Mouse (Mus musculus) cerebellum, adult 2 months (tissue): ENCODE data around the gene Ikzf1. TPM values are rescaled to one million over a fixed set of nuclear protein-coding genes. Genes with fewer than 3 reads are reported as not detected.

Experiments used
- DNase-seq, 2 experiments: peaks; one replicate each; pipeline ENCODE4 v3.0.0; 2021
- H3K27ac ChIP-seq: fragments of 200-500 bp; 2 replicates; pipeline ENCODE4 v1.5.1; 2012; ENCODE audit warnings: low read length, control low read depth, inconsistent platforms; ENCODE audit not compliant: insufficient read depth
- H3K27me3 ChIP-seq: fragments of 200-500 bp; 2 replicates; pipeline ENCODE4 v1.6.1; 2012; ENCODE audit warnings: inconsistent platforms, mild to moderate bottlenecking, low read length, moderate library complexity; ENCODE audit not compliant: control insufficient read depth, insufficient read depth
- H3K4me1 ChIP-seq: fragments of 200-500 bp; 2 replicates; pipeline ENCODE4 v1.6.1; 2011; ENCODE audit warnings: low read length; ENCODE audit not compliant: control insufficient read depth, insufficient read depth
- H3K4me3 ChIP-seq: fragments of 200-500 bp; replicated peaks from 2 replicates; pipeline ENCODE3; 2011; ENCODE audit warnings: mild to moderate bottlenecking, low read depth, low read length, control low read depth; ENCODE audit not compliant: insufficient read depth
- CTCF ChIP-seq: fragments of 200-500 bp; IDR thresholded peaks from 2 replicates; pipeline ENCODE4 v1.5.1; 2011; ENCODE audit warnings: low read depth, mild to moderate bottlenecking, control low read depth, low read length, moderate library complexity, borderline replicate concordance; ENCODE audit not compliant: insufficient read depth
- POLR2A ChIP-seq: fragments of 200-500 bp; IDR thresholded peaks from 2 replicates; pipeline ENCODE4 v1.6.1; 2011; ENCODE audit warnings: low read length, control low read depth, borderline replicate concordance; ENCODE audit not compliant: insufficient read depth
- WGBS: fragments of 180-500 bp; shearing (Covaris S2); methylation state at CpG from one replicate; pipeline ENCODE4 v1.1.7; 2018; 5-methylcytosine and 5-hydroxymethylcytosine counted together
- polyA plus RNA-seq: library from polyadenylated mRNA; depleted of rRNA; stranded (reverse); fragments of >200 nt; gene quantifications from 2 replicates; pipeline ENCODE4 v1.2.3, GENCODE M21; 2012

Ikzf1 gene
- polyA plus RNA-seq, 1 experiment, result 0.82 TPM

DNA sequence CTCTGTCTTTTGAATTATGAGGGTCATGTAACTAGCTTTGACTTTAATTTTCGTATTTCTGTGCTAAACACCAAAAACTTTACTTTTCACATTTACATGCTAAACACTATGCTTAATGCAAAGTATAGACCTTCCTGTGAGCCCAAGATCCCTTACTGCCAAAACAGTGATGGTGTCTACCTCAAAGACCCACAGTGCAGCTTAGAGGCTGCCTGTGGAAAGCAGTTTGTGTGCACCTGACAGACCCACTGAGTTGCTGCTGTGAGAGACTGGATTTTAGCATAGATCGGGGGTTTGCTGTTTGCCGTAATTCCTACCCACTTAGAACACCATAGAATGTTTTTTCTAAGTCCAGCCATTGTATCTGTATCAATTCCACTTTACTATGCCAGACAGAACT is 54.3 kb downstream of the Ikzf1 start:
- Histone ChIP-seq H3K27me3 (no peaks in the 10 kb centered on the region), H3K27ac (no peak overlapping the region), H3K4me3 (no peak overlapping the region), H3K4me1 (no peaks in the 10 kb centered on the region)
- 91% methylated on average over 3 of the region's 3 CpGs for WGBS
- TF ChIP-seq CTCF (no peak), POLR2A (no peak)
- no peak for DNase-seq

DNA sequence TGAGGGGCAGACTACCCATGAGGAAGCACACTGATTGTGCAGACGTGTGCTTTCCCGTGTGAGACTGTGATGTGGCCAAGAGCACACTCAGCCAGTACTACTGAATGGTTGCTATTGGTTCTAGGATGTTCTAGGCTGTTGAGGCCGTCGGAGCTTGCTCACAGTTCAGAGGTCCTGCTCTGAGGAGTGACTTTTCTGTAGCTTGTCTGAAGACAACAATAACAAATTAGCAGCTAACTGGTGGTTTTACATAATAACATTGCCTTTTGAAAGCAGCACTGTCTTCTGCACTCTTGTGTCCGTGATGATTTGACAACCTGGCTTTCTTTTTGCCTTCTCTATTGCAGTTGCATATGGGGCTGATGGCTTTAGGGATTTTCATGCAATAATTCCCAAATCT is 55.8 kb downstream of the Ikzf1 start:
- Histone ChIP-seq H3K27ac (no peak overlapping the region), H3K27me3 (no peaks in the 10 kb centered on the region), H3K4me1 (no peaks in the 10 kb centered on the region), H3K4me3 (no peak overlapping the region)
- 79% methylated on average over 5 of the region's 5 CpGs for WGBS
- DNase-seq, result no peak
- no peak for TF ChIP-seq CTCF
- no peak for TF ChIP-seq POLR2A

DNA sequence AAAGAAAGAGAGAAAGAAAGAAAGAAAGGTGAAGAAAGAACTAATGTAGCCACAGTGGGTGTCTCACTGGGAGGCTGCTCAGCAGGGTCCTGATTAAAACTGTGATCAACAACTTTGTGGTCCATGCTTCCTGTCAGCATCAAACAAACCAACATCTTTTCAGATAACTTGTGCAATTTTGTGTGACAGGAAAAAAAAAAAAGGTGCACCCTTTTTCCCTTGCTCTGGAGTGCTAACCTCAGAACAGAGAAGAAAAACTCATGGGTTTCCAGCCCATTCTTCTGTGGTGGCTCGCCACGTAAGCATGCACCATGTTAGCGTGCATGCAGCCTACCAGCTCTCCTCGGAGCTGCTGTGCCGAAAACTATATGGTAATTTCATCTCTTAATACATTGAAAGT is 56.8 kb downstream of the Ikzf1 start:
- TF ChIP-seq POLR2A (no peak), CTCF (no peak)
- no peak for DNase-seq
- 92% methylated on average over 5 of the region's 5 CpGs for WGBS

DNA sequence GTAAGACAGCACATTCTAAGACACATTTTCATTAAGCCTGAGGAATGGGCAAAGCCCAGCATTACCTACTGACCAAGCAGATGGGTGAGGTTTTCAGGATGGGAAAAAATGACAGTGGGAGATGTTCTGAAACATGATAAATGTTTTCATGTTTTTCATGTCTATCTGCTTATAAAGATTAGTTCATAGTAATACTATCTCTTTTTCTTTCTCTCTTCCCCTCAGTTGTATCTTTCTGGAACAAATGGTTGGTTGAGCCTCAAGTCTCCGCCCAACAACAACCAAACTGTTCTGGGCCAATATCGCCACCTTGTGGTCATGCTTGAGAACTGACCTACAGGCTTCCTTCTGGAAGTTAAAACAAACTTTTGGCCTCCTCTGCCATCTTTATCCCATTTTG is 57.8 kb downstream of the Ikzf1 start:
- WGBS, result 43% methylated on average over 2 of the region's 2 CpGs

More for the DNA sequence above, 56.8 kb downstream of the Ikzf1 start:
- Histone ChIP-seq H3K4me3 (no peak overlapping the region), H3K4me1 (no peaks in the 10 kb centered on the region), H3K27me3 (no peaks in the 10 kb centered on the region), H3K27ac (no peak overlapping the region)

DNA sequence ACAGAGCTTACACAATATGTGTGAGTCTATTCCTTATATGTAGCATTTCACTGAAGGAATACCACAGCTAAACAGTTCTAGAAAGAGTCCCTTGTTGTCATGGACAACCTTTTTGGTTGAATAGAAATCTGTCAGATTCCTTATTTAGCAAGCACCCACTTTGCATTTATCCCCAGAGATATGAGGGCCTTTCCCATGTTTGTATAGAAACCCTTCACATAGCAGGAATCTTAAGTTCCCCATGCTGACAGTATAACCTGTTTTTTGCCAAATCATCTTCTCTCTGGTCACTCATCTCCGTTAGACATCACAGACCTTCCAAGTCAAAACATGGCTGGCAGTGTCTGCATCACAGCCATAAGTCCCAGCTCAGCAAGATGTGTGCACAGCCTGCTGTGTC is 59.4 kb downstream of the Ikzf1 start:
- no peak for DNase-seq
- no peaks in the 10 kb centered on the region for H3K4me1 ChIP-seq
- TF ChIP-seq CTCF (no peak), POLR2A (no peak)
- no peaks in the 10 kb centered on the region for H3K27me3 ChIP-seq
- no peak overlapping the region for H3K27ac ChIP-seq
- 26% methylated on average over 1 of the region's 1 CpGs for WGBS
- H3K4me3 ChIP-seq, result no peak overlapping the region

More for the DNA sequence above, 57.8 kb downstream of the Ikzf1 start:
- no peak for TF ChIP-seq CTCF
- no peak for TF ChIP-seq POLR2A
- Histone ChIP-seq H3K4me3 (no peak overlapping the region), H3K27me3 (no peaks in the 10 kb centered on the region), H3K27ac (no peak overlapping the region), H3K4me1 (no peaks in the 10 kb centered on the region)
- DNase-seq, result no peak

DNA sequence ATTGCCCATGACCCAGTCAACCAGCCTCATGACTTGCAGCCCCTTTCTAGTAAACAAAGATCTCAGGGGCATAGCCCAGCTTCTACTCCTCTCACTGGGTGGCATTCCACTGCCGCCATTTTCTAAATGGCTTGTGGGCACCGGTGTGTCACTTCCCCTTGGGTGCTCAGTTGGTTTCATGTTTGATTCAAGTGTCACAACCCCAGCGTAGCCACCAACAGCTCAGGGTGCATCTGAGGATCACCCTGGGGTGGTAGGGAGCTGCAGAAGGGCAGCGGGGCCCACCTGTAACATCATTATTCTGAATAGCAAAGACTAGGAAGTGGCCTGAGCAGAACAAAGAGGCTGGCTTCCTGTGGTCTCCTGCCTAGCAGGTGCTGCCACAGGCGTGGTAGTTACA is 66.3 kb downstream of the Ikzf1 start:
- no peaks in the 10 kb centered on the region for H3K27me3 ChIP-seq
- 86% methylated on average over 5 of the region's 5 CpGs for WGBS
- DNase-seq, result no peak
- no peak overlapping the region for H3K27ac ChIP-seq
- no peaks in the 10 kb centered on the region for H3K4me1 ChIP-seq
- TF ChIP-seq POLR2A (no peak), CTCF (no peak)
- H3K4me3 ChIP-seq, result no peak overlapping the region

DNA sequence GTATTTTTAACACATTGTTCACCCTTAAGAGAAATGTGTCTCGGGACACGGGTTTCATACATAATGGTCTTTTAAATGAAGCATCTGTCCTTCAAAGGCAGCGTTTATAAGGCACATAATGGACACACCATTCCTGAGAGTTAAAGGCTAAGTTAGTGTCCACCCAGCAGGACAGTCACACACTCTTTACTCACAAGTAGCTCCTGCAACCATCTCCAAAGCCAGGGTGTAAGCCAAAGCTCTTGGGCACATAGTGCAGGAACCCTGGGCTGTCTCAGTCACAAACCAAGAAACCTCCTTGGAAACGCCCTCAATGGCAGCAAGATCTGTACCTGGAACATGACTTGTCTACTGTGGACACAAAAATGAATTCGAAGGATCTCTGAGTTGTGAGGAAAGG is 68.1 kb downstream of the Ikzf1 start:
- 78% methylated on average over 5 of the region's 5 CpGs for WGBS
- Histone ChIP-seq H3K27ac (no peak overlapping the region), H3K4me1 (no peaks in the 10 kb centered on the region), H3K27me3 (no peaks in the 10 kb centered on the region), H3K4me3 (no peak overlapping the region)
- DNase-seq, result no peak
- TF ChIP-seq POLR2A, result no peak
- no peak for TF ChIP-seq CTCF

DNA sequence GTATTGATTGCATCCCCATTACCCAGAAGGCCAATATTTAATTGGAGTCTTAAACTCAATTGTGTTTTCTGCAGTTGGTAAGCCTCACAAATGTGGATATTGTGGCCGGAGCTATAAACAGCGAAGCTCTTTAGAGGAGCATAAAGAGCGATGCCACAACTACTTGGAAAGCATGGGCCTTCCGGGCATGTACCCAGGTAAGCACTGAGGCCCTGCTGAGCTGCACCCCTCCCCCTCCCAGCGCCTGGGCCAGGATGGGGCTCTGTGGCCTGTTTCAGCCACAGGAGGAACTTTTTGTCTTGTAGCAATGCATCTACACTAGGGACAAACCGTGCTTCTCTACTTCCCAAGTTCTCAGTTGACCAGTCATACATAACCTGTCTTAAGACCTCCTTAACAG is 73.3 kb downstream of the Ikzf1 start:
- 60% methylated on average over 6 of the region's 6 CpGs for WGBS
- no peak overlapping the region for H3K4me3 ChIP-seq

DNA sequence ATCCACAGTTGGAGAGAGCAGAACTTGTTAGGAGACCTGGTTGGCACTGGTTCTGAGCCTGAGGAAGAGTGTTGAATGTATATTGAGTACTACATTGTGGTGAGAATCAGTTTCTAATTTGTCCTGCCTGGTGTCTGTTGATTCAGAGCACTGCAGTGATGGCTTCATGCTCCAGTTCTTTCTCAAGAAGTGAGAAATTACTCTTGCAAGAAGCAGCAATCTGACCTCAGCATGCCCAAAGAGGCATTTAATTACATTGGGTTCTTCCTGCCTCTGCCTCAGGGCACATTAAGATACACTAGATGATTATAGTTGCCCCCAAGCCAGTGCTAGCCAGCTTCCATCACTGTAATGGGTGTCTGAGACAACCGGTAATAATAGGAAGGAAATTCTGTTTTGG is 74.1 kb downstream of the Ikzf1 start:
- DNase-seq, result no peak
- no peak for TF ChIP-seq POLR2A
- TF ChIP-seq CTCF, result no peak
- Histone ChIP-seq H3K27me3 (no peaks in the 10 kb centered on the region), H3K27ac (no peak overlapping the region), H3K4me1 (no peaks in the 10 kb centered on the region), H3K4me3 (no peak overlapping the region)
- 92% methylated on average over 1 of the region's 1 CpGs for WGBS

More for the DNA sequence above, 73.3 kb downstream of the Ikzf1 start:
- TF ChIP-seq POLR2A, result no peak
- no peak for TF ChIP-seq CTCF
- H3K27ac ChIP-seq, result no peak overlapping the region
- no peaks in the 10 kb centered on the region for H3K27me3 ChIP-seq
- no peaks in the 10 kb centered on the region for H3K4me1 ChIP-seq
- no peak for DNase-seq

DNA sequence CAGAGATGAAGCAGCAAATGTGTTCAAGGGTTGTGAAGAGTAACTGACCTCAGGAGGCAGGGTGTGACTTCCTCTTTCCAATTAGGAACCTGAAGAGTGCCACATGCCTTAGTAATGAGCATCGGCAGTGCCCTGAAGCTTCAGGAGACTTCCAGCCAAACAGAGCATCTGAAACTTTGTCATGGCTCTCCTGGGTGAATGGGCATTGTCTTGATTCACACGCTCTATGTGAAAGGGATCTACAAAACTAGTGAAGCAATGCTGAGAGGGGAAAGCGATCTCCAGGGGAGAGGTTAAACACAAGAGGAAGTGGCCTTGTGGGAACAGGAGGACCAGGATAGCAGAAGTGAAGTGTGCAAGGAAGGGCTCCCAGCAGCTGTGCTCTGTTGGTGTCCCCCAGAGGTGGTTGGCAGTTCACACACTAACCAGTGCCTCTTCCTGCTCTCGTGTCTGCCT is 78.4 kb downstream of the Ikzf1 start:
- Histone ChIP-seq H3K27me3 (no peaks in the 10 kb centered on the region), H3K4me3 (no peak overlapping the region), H3K4me1 (no peaks in the 10 kb centered on the region), H3K27ac (no peak overlapping the region)
- WGBS, result 50% methylated on average over 4 of the region's 4 CpGs
- no peak for DNase-seq
- no peak for TF ChIP-seq POLR2A
- TF ChIP-seq CTCF, result no peak
